Comparison of ENCODE assay signal across 7 mouse cellular contexts in the genomic region with DNA sequence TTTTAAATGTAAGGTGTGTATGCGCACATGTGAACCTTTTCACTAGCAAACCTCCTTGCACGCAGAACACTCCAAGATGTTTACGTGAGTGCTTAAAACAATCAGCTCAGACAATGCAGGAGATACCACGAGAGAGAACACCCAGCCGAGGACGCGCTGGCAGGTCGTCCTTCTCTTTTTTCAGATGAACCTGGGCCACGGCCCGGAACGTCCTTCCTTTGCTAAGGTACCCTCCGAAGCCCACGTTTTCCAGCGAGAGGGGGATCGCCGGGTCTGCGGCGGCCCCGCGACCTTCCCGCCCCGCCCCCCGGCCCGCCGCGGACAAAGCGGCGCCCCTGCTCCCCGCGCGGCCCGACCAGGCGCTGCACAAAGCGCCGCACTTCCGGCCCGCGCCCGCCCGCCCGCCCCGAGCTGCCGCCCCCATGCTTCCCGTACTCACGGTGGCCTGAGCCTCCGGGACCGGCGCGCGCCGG. TPM values are rescaled to one million over a fixed set of nuclear protein-coding genes. Genes with fewer than 3 reads are reported as not detected.
A peak's percentile ranks its signal among the peaks of the same experiment; 100 is the strongest.
DNase-seq lines count a peak whose midpoint lies in the region; ATAC-seq and TF ChIP-seq lines count a peak whose summit lies in the region.

No protein-coding gene starts in this region.

- no peak for TF ChIP-seq CTCF in cerebellum, adult 2 months (IDR thresholded peaks at IDR 0.05; ENCODE audit: borderline replicate concordance, insufficient read depth, low read depth, low read length)
- TF ChIP-seq CTCF in forebrain, postnatal 0 days (IDR thresholded peaks at IDR 0.05; ENCODE audit: low read depth): no peak
- TF ChIP-seq CTCF in intestine, postnatal 0 days (IDR thresholded peaks at IDR 0.05; ENCODE audit: low read depth): no peak

- no peak for TF ChIP-seq POLR2A in cerebellum, adult 2 months (IDR thresholded peaks at IDR 0.05; ENCODE audit: borderline replicate concordance, insufficient read depth, low read length)

- H3K9me3 ChIP-seq in forebrain, postnatal 0 days (ENCODE audit: low read length): no peaks in the 10 kb centered on the region
- no peaks in the 10 kb centered on the region for H3K9me3 ChIP-seq in intestine, postnatal 0 days (ENCODE audit: control insufficient read depth)

- peak overlapping the region; percentile 92 for H3K9ac ChIP-seq in forebrain, postnatal 0 days
- peak overlapping the region; percentile 90 for H3K9ac ChIP-seq in intestine, postnatal 0 days (ENCODE audit: low read depth, low read length)

- ATAC-seq in forebrain, postnatal 0 days: peak; percentile 92
- peak; percentile 92 for ATAC-seq in intestine, postnatal 0 days

- peak overlapping the region; percentile 77; the same call in 1 of the 2 replicates for H3K27ac ChIP-seq in cerebellum, adult 2 months (ENCODE audit: insufficient read depth, low read length)
- H3K27ac ChIP-seq in forebrain, postnatal 0 days (ENCODE audit: low read depth, low read length): peak overlapping the region; percentile 98
- peak overlapping the region; percentile 97 for H3K27ac ChIP-seq in intestine, postnatal 0 days (ENCODE audit: low read depth, low read length)

- H3K27me3 ChIP-seq in cerebellum, adult 2 months (ENCODE audit: control insufficient read depth, insufficient read depth, low read length): no peaks in the 10 kb centered on the region
- no peaks in the 10 kb centered on the region for H3K27me3 ChIP-seq in forebrain, postnatal 0 days (ENCODE audit: insufficient read depth, low read length)
- H3K27me3 ChIP-seq in intestine, postnatal 0 days (replicated peaks; ENCODE audit: control insufficient read depth, insufficient read depth, low read length): no peaks in the 10 kb centered on the region

- peak overlapping the region; percentile 81 for H3K4me3 ChIP-seq in cerebellum, adult 2 months (replicated peaks; ENCODE audit: insufficient read depth, low read depth, low read length)
- peak overlapping the region; percentile 84 for H3K4me3 ChIP-seq in forebrain, postnatal 0 days (ENCODE audit: low read depth, low read length)
- peak overlapping the region; percentile 82 for H3K4me3 ChIP-seq in intestine, postnatal 0 days (ENCODE audit: low read depth, low read length)

- H3K4me2 ChIP-seq in forebrain, postnatal 0 days (ENCODE audit: low read depth): peak overlapping the region; percentile 90
- peak overlapping the region; percentile 76 for H3K4me2 ChIP-seq in intestine, postnatal 0 days (replicated peaks; ENCODE audit: low read depth)

- no peaks in the 10 kb centered on the region for H3K36me3 ChIP-seq in forebrain, postnatal 0 days (ENCODE audit: insufficient read depth)
- H3K36me3 ChIP-seq in intestine, postnatal 0 days (ENCODE audit: control insufficient read depth, insufficient read depth): no peaks in the 10 kb centered on the region

- H3K4me1 ChIP-seq in cerebellum, adult 2 months (ENCODE audit: control insufficient read depth, insufficient read depth, low read length): peaks cover 11% of the 10 kb centered on the region
- peaks cover 18% of the 10 kb centered on the region; the same call in 1 of the 2 replicates for H3K4me1 ChIP-seq in forebrain, postnatal 0 days (ENCODE audit: insufficient read depth)
- H3K4me1 ChIP-seq in intestine, postnatal 0 days (replicated peaks; ENCODE audit: control insufficient read depth, insufficient read depth, low read length): peaks cover 5% of the 10 kb centered on the region; the same call in 1 of the 2 replicates

- peak; percentile 52 for DNase-seq in urinary bladder, postnatal 25 days (ENCODE audit: low spot score)
- DNase-seq in urinary bladder, adult 2 months (ENCODE audit: low spot score): no peak
- peak in 1 of 2 experiments; percentile 59 for DNase-seq in cerebellum, adult 2 months
- DNase-seq in forebrain, postnatal 0 days: peak; percentile 78
- peak; percentile 47 for DNase-seq in lung, postnatal 36 days
- peak; percentile 48 to 51 for DNase-seq in spleen, postnatal 36 days (ENCODE audit: low spot score in 2 of 2)

- under 1% methylated on average over 51 of the region's 51 CpGs for WGBS in cerebellum, adult 2 months
- WGBS in forebrain, postnatal 0 days: under 1% methylated on average over 44 of the region's 51 CpGs
- under 1% methylated on average over 31 of the region's 51 CpGs for WGBS in intestine, postnatal 0 days

RNA-seq across cellular contexts. Expression of a gene that starts 0.4 kb away (rescaled TPM):
- polyA plus RNA-seq in urinary bladder, adult 2 months (2012; rRNA removed): 90.5 and 98.5 TPM in 2 replicates
- polyA plus RNA-seq in cerebellum, adult 2 months (2012; rRNA removed): 230 and 261 TPM in 2 replicates
- 244 and 334 TPM in 2 replicates for total RNA-seq in forebrain, postnatal 0 days (2014; rRNA removed)
- 81.9 and 100 TPM in 2 replicates for polyA plus RNA-seq in forebrain, postnatal 0 days (2015; fragmentation: Nextera tagmentation; extraction: Ambion mirVana)
- 22.4 and 23.6 TPM in 2 replicates for polyA plus RNA-seq in intestine, postnatal 0 days (2015; fragmentation: Nextera tagmentation; extraction: Ambion mirVana)

RNA-seq across cellular contexts. Expression of a gene that starts 7.4 kb away (rescaled TPM):
- 120 and 125 TPM in 2 replicates for polyA plus RNA-seq in urinary bladder, adult 2 months (2012; rRNA removed)
- polyA plus RNA-seq in cerebellum, adult 2 months (2012; rRNA removed): 208 and 209 TPM in 2 replicates
- 74.1 and 80.5 TPM in 2 replicates for total RNA-seq in forebrain, postnatal 0 days (2014; rRNA removed)
- polyA plus RNA-seq in forebrain, postnatal 0 days (2015; fragmentation: Nextera tagmentation; extraction: Ambion mirVana): 72.6 and 86.1 TPM in 2 replicates
- 191 and 206 TPM in 2 replicates for polyA plus RNA-seq in intestine, postnatal 0 days (2015; fragmentation: Nextera tagmentation; extraction: Ambion mirVana)
